Comparison of ENCODE assay signal across 13 mouse cellular contexts in genomic region chr9:116946787-116947186, GRCm38 (mm10).
"Had no signal": no experiment of that assay in that cellular context is flagged by ENCODE, and none has a peak within 500 bp of the region (broad histone marks: within the 10 kb centered on the region; RNA-seq: fewer than 3 reads in every experiment).

No protein-coding gene starts in this region.

- H3K4me2 ChIP-seq: liver, embryonic 12.5 days; midbrain, embryonic 12.5 days; neural tube, embryonic 13.5 days had no signal

- H3K27me3 ChIP-seq: liver, embryonic 12.5 days; midbrain, embryonic 12.5 days; neural tube, embryonic 13.5 days had no signal

- DNase-seq: kidney, adult 11 months; kidney, postnatal 36 days; layer of hippocampus, adult 9-11 months; layer of hippocampus, postnatal 36 days; retina, postnatal 1 day; right cerebral cortex, postnatal 4 days; spleen, adult 18-20 months; thymus, postnatal 36 days had no signal

- H3K9me3 ChIP-seq: liver, embryonic 12.5 days; midbrain, embryonic 12.5 days; neural tube, embryonic 13.5 days had no signal

- H3K4me1 ChIP-seq: liver, embryonic 12.5 days; midbrain, embryonic 12.5 days had no signal

- H3K4me3 ChIP-seq: liver, embryonic 12.5 days; midbrain, embryonic 12.5 days; neural tube, embryonic 13.5 days had no signal

- H3K9ac ChIP-seq: liver, embryonic 12.5 days; midbrain, embryonic 12.5 days; neural tube, embryonic 13.5 days had no signal

- ATAC-seq: liver, embryonic 12.5 days; midbrain, embryonic 16.5 days had no signal

- H3K36me3 ChIP-seq: liver, embryonic 12.5 days; midbrain, embryonic 12.5 days; neural tube, embryonic 13.5 days had no signal

- H3K27ac ChIP-seq: kidney, postnatal 0 days; liver, embryonic 12.5 days; midbrain, embryonic 12.5 days; neural tube, embryonic 13.5 days had no signal
